Mouse (Mus musculus) c-Kit-positive CD71-positive TER-119-positive erythroid progenitor cells, embryonic 14.5 days (primary cell): Measurements from ENCODE around the gene Chd9.

Source experiments
- DNase-seq: peaks from one replicate; pipeline ENCODE4 v3.0.0-alpha.2; 2013; ENCODE audit warnings: low spot score

Chd9 gene

DNA sequence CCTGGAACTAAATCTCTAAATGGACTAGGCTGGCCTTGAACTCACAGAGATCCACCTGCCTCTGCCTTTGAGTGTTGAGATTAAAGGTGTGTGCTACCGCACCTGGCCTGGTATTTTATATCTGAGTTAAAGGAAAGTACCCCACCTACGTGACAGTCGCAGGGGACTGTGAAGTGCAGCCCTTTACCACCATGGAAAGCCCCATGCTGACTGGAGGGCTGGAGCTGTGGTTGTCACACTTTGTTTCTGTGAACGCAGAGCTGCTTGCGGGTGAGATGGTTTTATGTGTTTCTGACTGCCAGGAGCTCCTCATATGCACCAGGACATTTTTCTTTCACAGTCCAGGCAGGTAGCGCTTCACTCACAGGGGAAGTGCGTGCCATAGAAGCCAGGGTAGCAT, 260.3 kb downstream of the Chd9 start:
- DNase-seq: no peak

DNA sequence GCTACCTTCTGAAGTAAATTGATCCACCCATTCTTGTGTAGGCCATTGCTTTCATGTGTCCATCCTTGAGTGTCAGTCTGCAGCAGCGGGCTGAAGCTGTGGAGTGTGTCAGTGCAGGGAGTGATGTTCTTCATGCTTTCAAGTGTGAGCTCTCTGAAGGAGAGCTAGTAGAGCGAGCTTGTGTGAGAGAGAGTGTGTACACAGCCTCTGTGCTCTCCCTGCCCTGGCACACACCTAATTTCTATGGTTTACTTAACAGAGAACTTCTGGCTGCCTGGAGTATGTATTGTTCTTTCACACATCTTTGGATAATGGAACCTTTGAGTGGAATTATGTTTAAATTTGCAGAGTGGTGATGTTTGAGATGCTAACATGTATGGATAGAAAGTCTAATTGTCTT, 261.4 kb downstream of the Chd9 start:
- no peak for DNase-seq

DNA sequence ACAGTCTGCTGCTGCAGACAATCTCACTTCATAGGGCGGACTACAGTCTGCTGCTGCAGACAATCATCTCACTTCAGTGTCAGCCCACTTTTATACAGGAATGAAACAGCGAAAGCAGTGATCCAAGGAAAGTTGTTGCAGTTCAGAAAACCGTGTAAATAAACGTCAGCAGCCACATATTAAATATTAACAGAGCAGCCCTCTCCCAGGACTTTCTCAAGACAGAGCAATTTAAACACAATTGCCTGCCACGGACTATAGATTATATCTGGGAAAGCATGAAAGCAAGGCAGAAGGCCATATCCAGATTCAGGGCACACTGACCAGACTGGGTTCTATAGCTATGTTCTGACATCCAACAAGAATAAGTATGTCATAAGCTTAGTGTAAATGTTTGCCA, 266.0 kb downstream of the Chd9 start:
- no peak for DNase-seq

GRCm38 (mm10) chr8:91098106-91098505, 270.0 kb downstream of the Chd9 start:
- no peak for DNase-seq
